Mouse (Mus musculus) ES-Bruce4 (cell line): ENCODE results near the gene St6gal1.

Experiments
- EP300 ChIP-seq: IDR thresholded peaks from 2 replicates; pipeline ENCODE4 v1.6.1; 2011; ENCODE audit warnings: low read depth, low read length; ENCODE audit not compliant: insufficient read depth
- POLR2A ChIP-seq: IDR thresholded peaks from one replicate; pipeline ENCODE4 v1.8.1; 2011; ENCODE audit warnings: low read length; ENCODE audit not compliant: insufficient read depth

GRCm38 (mm10) chr16:23225069-23225721, 655 bp downstream of the St6gal1 start:
- TF ChIP-seq EP300, result no peak
- TF ChIP-seq POLR2A, result no peak
